Mouse (Mus musculus) megakaryocyte, embryonic 14.5 days (primary cell): ENCODE data around the gene Upk2.

Experiments used
- FLI1 ChIP-seq: IDR thresholded peaks from 2 replicates; pipeline ENCODE4 v1.6.1; 2012; ENCODE audit warnings: low read length, inconsistent platforms, mixed read lengths
- GATA1 ChIP-seq: IDR thresholded peaks from 3 replicates; pipeline ENCODE4 v1.6.1; 2012; ENCODE audit warnings: mixed read lengths, low read length, inconsistent platforms, borderline replicate concordance

DNA sequence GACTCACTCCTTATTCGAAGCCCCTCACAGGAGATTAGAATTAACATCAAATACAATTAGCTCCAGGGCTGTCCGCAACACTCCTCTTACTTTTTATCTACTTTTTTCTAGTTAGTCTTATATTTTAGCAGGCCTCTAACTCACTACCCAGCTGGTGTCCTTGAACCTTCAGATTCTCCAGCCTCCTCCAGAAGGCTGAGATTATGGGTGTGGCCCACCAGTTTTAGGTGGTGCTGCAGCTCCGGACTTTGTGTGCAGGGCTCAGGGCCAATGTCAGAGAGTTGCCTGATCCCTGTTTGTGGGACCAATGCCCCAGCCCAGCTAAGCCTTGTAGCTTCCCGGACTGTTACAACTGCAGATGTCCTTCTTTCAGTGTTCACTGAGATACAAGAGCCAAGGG, 31.2 kb downstream of the Upk2 start:
- TF ChIP-seq GATA1 (no peak), FLI1 (no peak)
